Mouse (Mus musculus): Measurements from ENCODE around the gene Sipa1l1.

GRCm38 (mm10) chr12:82226311-82227066, 57.4 kb downstream of the Sipa1l1 start:
- TF ChIP-seq CTCF (IDR thresholded peaks at IDR 0.05; ENCODE audit: borderline replicate concordance, insufficient read depth, low read depth, low read length) (no peak), POLR2A (IDR thresholded peaks at IDR 0.05; ENCODE audit: borderline replicate concordance, insufficient read depth, low read length) (no peak)

Data from cerebellum, adult 2 months (tissue).